Mouse (Mus musculus) brain, embryonic 14.5 days (tissue): ENCODE measurements around the gene Cd68.

Experiments
- CTCF ChIP-seq: fragments of 200-500 bp; IDR thresholded peaks from 2 replicates; pipeline ENCODE4 v1.5.1; 2012; ENCODE audit warnings: inconsistent platforms, mild to moderate bottlenecking, moderate library complexity, borderline replicate concordance; ENCODE audit not compliant: insufficient read depth, insufficient read length; ENCODE audit errors: extremely low read depth
- POLR2A ChIP-seq: fragments of 200-500 bp; IDR thresholded peaks from 2 replicates; pipeline ENCODE4 v1.6.1; 2012; ENCODE audit warnings: mild to moderate bottlenecking, inconsistent platforms, borderline replicate concordance; ENCODE audit not compliant: poor library complexity, insufficient read depth, insufficient read length, severe bottlenecking; ENCODE audit errors: extremely low read depth

DNA sequence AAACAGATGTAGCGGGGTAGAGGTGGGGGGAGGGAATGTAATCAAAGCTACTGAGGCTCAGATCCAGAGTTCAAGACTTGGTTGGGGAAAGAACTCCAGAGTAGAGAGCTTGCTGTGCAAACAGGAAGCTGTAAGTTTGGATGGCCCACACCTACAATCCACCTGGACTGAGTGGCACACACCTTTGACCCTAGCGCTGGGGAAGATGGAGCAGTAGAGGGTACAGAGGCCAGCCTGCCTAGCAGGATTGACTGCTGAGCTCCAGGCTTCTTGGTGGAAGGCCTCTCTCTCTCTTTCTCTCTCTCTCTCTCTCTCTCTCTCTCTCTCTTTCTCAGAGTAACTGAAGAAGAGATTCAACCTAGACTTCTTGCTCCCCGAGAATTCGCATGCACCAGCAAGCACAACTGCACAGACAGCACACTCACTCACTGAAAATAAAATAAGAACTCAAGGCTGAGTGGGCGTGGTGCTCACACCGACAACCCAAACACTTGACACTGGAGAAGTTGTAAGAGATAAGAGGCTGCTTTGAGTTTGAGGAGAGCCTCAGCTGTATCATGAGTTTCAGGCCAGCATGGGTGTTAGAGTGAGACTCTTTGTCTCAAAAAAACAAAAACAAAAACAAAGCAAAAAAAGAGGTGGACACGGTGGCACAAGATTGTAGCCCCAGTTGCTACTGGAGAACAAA lies 45.4 kb downstream of the Cd68 start:
- TF ChIP-seq POLR2A: no peak
- TF ChIP-seq CTCF: no peak
